Mouse (Mus musculus): ENCODE results near the gene Slc41a3. TPM values are rescaled to one million over a fixed set of nuclear protein-coding genes. Genes with fewer than 3 reads are reported as not detected.

The Slc41a3 gene
- total RNA-seq, 2 experiments from 2014 or later, result 38.5 to 40.4 TPM

- no peak for DNase-seq
Observed at GRCm38 (mm10) chr6:90661029-90661399, 56.5 kb downstream of the Slc41a3 start.

GRCm38 (mm10) chr6:90662148-90662547 lies 57.6 kb downstream of the Slc41a3 start:
- intact Hi-C loops (cut with DNase I), result no loop called here
- no peak for DNase-seq

More at GRCm38 (mm10) chr6:90661029-90661399, 56.5 kb downstream of the Slc41a3 start:
- intact Hi-C loops (cut with DNase I), result no loop called here

DNA sequence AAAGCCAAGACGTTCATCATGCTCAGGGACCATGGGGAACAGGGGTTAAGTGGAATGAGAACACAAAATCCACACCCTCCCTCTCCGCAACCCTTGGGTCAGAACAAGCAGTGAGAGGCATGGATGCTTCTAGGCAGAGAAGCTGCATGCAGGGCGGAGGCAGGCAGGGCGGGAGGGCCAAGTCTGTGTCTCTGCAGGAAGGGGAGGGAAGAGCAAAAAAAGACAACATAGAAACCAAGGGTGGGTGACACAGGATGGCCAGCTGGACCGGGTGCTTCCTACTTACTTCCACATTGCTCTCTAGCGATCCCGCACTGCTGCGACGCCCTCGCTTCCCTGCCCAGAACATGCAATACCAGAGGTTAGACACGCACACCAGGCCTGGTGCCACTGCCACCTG lies 59.2 kb downstream of the Slc41a3 start:
- intact Hi-C loops (cut with DNase I), result loop anchor here (2.0 kb wide), 1 partner anchor 15 kb away; no protein-coding TSS in a partner anchor
- no peak for DNase-seq

GRCm38 (mm10) chr6:90668693-90669092 lies 64.2 kb downstream of the Slc41a3 start:
- intact Hi-C loops (cut with DNase I), result no loop called here
- DNase-seq, result no peak

DNA sequence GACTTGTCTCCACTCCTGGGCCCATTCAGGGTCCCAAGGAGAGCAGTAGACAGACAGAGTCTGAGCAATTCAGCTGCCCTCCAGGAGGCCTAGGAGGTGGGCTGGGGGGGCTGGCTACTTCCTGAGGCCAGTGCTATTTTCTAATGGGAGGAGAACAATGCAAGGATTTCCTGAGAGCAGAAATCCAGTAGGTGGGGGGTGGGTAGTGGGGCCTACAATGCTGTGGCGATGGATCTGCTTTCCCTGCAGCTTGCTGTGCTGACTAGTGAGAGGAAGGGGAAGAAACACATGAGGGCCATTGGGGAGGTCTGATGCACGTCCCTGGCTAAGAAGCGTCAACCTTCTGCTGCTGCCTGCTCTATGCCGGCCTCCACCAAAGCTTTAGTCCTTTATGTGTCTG lies 74.2 kb downstream of the Slc41a3 start:
- intact Hi-C loops (cut with DNase I), result loop anchor here (2.0 kb wide), 1 partner anchor 14 kb away; no protein-coding TSS in a partner anchor
- DNase-seq, result peak; percentile 41 to 53

GRCm38 (mm10) chr6:90680401-90680800 lies 75.9 kb downstream of the Slc41a3 start:
- intact Hi-C loops (cut with DNase I), result no loop called here
- DNase-seq, result no peak

DNA sequence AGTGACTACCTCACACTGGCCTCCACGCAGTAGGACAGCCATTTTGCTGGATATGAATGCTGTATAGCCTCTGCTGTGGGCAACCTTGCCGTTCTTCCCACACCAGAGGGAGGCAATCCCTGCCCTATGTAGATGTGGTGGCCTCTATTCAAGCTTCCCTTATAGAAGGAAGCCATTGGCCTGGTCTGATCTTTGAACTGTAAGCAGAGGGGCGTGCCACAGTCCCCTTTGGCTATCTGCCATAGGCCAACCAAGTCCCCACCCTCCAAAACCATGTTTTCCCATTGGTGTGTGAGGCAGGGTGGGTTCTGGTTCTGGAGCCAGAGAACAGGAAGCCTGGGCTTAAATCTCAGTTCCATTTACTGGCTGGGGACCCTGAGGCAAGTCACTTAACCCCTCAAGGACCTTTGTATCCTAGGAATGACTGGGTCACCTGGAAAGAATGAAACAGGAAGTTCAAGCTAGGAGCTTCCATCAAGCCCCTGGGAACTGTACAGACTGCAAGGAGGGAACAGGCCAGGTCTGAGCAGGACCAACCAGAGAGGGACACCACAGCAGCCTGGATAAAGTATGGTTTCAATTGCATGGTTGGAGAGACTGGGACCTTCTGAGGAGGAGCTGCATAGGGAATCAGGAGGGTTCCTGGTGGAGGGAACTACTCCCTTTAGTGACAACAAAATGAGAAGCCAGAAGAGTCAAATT lies 79.5 kb downstream of the Slc41a3 start:
- intact Hi-C loops (cut with DNase I), result loop anchor here (2.0 kb wide), 1 partner anchor 39 kb away; no protein-coding TSS in a partner anchor
- no peak for DNase-seq

DNA sequence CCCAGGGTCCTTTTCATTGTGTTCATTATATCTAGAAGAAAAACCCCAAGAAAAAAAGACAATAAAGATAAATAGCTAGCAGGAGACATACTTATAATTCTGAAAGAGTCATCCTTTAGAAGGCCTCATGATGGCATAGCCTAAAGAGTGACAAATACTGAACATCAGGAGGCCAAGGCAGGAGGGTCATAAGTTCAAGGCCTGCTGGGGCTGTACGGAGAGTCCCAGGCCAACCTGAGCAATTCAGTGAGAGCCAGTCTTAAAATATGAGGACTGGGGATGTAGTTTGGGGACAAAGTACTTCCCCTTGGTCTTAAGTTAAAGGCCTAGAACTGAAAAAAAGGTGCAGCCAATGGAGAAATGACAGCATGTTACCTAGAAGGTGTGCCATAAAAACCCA lies 82.3 kb downstream of the Slc41a3 start:
- intact Hi-C loops (cut with DNase I), result no loop called here
- no peak for DNase-seq

GRCm38 (mm10) chr6:90688003-90688402 lies 83.5 kb downstream of the Slc41a3 start:
- DNase-seq, result no peak
- intact Hi-C loops (cut with DNase I), result no loop called here

DNA sequence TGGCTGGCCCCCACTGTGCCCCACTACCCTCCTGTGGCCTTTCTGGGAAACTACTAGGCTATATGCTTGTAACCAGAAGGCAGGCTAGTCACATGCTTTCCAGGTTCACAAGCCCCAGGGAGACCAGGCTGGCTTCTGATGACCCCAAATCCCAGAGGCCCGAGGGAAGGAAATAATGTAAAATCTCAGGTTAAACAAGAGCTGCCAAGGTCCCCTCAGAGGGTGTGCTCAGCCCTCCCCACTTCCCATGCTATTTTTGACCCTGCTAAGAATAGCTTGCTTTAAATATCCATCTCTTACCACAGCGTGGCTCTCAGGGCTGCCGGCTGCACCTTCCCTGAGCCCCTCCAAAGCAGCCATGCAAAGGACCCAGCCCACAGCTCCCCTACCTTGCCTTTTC lies 84.2 kb downstream of the Slc41a3 start:
- intact Hi-C loops (cut with DNase I), result no loop called here
- DNase-seq, result peak; percentile 47 to 51

- intact Hi-C loops (cut with DNase I), result no loop called here
- no peak for DNase-seq
Observed at GRCm38 (mm10) chr6:90689500-90689899, 85.0 kb downstream of the Slc41a3 start.

DNA sequence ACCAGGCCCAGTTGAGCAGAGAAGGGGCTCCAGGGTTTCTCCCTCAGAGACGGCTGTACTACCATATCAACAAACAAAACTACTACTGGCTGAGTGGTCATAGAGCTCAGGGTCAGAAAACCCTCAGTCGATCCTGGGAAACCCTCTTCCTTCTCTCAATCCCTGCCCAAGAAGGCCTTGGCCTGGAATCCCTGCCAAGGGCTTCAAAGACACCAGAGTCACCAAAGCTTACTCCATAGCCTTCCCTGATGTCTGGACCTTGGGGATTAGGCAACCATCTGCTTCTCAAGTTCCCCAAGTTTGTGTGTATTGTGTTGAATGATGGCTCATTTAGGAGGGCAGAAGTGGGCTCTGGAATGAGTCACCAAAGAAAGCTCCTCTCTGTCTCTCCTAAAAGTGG lies 87.4 kb downstream of the Slc41a3 start:
- intact Hi-C loops (cut with DNase I), result no loop called here
- no peak for DNase-seq

- intact Hi-C loops (cut with DNase I), result no loop called here
- DNase-seq, result no peak
Observed at GRCm38 (mm10) chr6:90692404-90692803, 87.9 kb downstream of the Slc41a3 start.

DNA sequence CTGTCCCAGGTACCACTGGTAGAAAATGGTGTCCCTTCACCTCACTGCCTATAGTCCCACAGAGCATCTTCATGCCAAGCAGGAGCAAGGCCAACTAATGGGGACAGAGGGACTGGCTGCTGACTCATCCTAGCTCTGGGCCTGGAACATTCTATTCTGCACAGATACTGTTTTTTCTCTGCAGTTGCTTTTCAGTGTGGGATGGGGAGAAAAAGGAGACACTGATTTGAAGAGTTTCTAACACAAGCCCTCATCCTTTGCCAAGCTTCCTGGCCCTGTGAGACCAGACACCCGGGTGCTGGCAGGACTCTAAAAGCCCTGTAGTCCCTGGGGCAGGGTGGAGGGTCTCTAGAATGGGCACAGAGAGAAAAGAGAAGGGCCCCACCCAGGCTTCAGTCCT lies 91.2 kb downstream of the Slc41a3 start:
- peak in 1 of 2 experiments; percentile 40 for DNase-seq
- intact Hi-C loops (cut with DNase I), result no loop called here

Small RNA genes lying within 50 kb of the gene (microRNA-seq; reads per million reads assigned to microRNA genes)
- gene Gm24816, result 0 reads per million in 2 experiments

Other genes with a start within 250 kb of the Slc41a3 start
- 10 to 100 TPM; 15.7 to 18.0 TPM for gene Zxdc, start 235.2 kb upstream of the Slc41a3 start, total RNA-seq (2021)
- gene Cfap100, start 175.9 kb upstream of the Slc41a3 start, total RNA-seq (2021), result under 1 TPM in 1 of 2 experiments, not detected in 1; 0.41 TPM
- gene Klf15, start 142.1 kb upstream of the Slc41a3 start, total RNA-seq (2021), result 10 to 100 TPM; 15.6 to 38.7 TPM
- 1 to 10 TPM; 1.0 to 2.2 TPM for gene Aldh1l1, start 118.3 kb upstream of the Slc41a3 start, total RNA-seq (2021)